Mouse (Mus musculus) midbrain, embryonic 15.5 days (tissue): ENCODE measurements around the gene Pkd1. TPM values are rescaled to one million over a fixed set of nuclear protein-coding genes. Genes with fewer than 3 reads are reported as not detected.

Source experiments
- ATAC-seq: fragments of 200-750 bp; cut with Nextera tagmentation; replicated peaks from 2 replicates; pipeline ENCODE4 v1.8.0; 2017; ENCODE audit warnings: moderate TSS enrichment
- H3K27ac ChIP-seq: fragments of 300-500 bp; sonication (generic); 2 replicates; pipeline ENCODE4 v1.5.1; 2015; ENCODE audit warnings: mild to moderate bottlenecking, inconsistent platforms
- H3K27me3 ChIP-seq: fragments of 300-500 bp; sonication (generic); replicated peaks from 2 replicates; pipeline ENCODE4 v1.6.1; 2015; ENCODE audit warnings: inconsistent platforms
- H3K36me3 ChIP-seq: fragments of 300-500 bp; sonication (generic); replicated peaks from 2 replicates; pipeline ENCODE4 v1.6.1; 2015; ENCODE audit warnings: inconsistent platforms
- H3K4me1 ChIP-seq: fragments of 300-500 bp; sonication (generic); 2 replicates; pipeline ENCODE4 v1.6.1; 2015; ENCODE audit warnings: inconsistent platforms
- H3K4me2 ChIP-seq: fragments of 300-500 bp; sonication (generic); 2 replicates; pipeline ENCODE4 v1.6.1; 2015; ENCODE audit warnings: inconsistent platforms, mild to moderate bottlenecking, moderate library complexity
- H3K4me3 ChIP-seq: fragments of 300-500 bp; sonication (generic); 2 replicates; pipeline ENCODE4 v1.5.1; 2015; ENCODE audit warnings: mild to moderate bottlenecking, inconsistent platforms
- H3K9ac ChIP-seq: fragments of 300-500 bp; sonication (generic); 2 replicates; pipeline ENCODE4 v1.6.1; 2015; ENCODE audit warnings: mild to moderate bottlenecking, inconsistent platforms
- H3K9me3 ChIP-seq: fragments of 300-500 bp; sonication (generic); 2 replicates; pipeline ENCODE4 v1.6.1; 2016; ENCODE audit warnings: inconsistent platforms
- WGBS: fragments of 180-500 bp; shearing (Covaris S2); methylation state at CpG from one replicate; pipeline ENCODE4 v1.1.7; 2015; ENCODE audit warnings: mixed read lengths; 5-methylcytosine and 5-hydroxymethylcytosine counted together
- polyA plus RNA-seq: library from polyadenylated mRNA; unstranded; fragments of >200 nt; fragmentation: Nextera tagmentation; extraction: Ambion mirVana; gene quantifications from 2 replicates; pipeline ENCODE4 v1.2.1, GENCODE M21; 2015

The Pkd1 gene
- polyA plus RNA-seq, 1 experiment from 2014 or later: 29.0 TPM

- Histone ChIP-seq H3K9ac (no peak overlapping the region), H3K4me3 (no peak overlapping the region), H3K4me2 (no peak overlapping the region), H3K36me3 (peaks cover 82% of the 10 kb centered on the region), H3K27ac (no peak overlapping the region), H3K4me1 (no peaks in the 10 kb centered on the region), H3K9me3 (no peaks in the 10 kb centered on the region), H3K27me3 (no peaks in the 10 kb centered on the region)
- ATAC-seq: no peak
- WGBS: 88% methylated on average over 19 of the region's 19 CpGs
Observed at GRCm38 (mm10) chr17:24596471-24597183, 47.0 kb downstream of the Pkd1 start.

- no peak overlapping the region for H3K27ac ChIP-seq
- H3K4me1 ChIP-seq: no peaks in the 10 kb centered on the region
- 87% methylated on average over 3 of the region's 3 CpGs for WGBS
- no peak overlapping the region for H3K4me3 ChIP-seq
- no peak overlapping the region for H3K4me2 ChIP-seq
- no peak for ATAC-seq
- H3K9me3 ChIP-seq: no peaks in the 10 kb centered on the region
- peaks cover 78% of the 10 kb centered on the region for H3K36me3 ChIP-seq
- no peak overlapping the region for H3K9ac ChIP-seq
- no peaks in the 10 kb centered on the region for H3K27me3 ChIP-seq
Observed at GRCm38 (mm10) chr17:24597989-24598388, 48.4 kb downstream of the Pkd1 start.

GRCm38 (mm10) chr17:24600502-24600901, 50.9 kb downstream of the Pkd1 start:
- no peak overlapping the region for H3K9ac ChIP-seq
- no peaks in the 10 kb centered on the region for H3K27me3 ChIP-seq
- H3K27ac ChIP-seq: no peak overlapping the region
- WGBS: 90% methylated on average over 4 of the region's 4 CpGs
- H3K9me3 ChIP-seq: no peaks in the 10 kb centered on the region
- no peak overlapping the region for H3K4me3 ChIP-seq
- H3K4me2 ChIP-seq: no peak overlapping the region
- no peaks in the 10 kb centered on the region for H3K4me1 ChIP-seq
- no peak for ATAC-seq
- H3K36me3 ChIP-seq: peaks cover 71% of the 10 kb centered on the region

GRCm38 (mm10) chr17:24603961-24604360, 54.3 kb downstream of the Pkd1 start:
- H3K27ac ChIP-seq: no peak overlapping the region
- no peak for ATAC-seq
- no peak overlapping the region for H3K4me3 ChIP-seq
- WGBS: 93% methylated on average over 8 of the region's 8 CpGs
- no peaks in the 10 kb centered on the region for H3K4me1 ChIP-seq
- peaks cover 80% of the 10 kb centered on the region for H3K36me3 ChIP-seq
- H3K9me3 ChIP-seq: no peaks in the 10 kb centered on the region
- no peak overlapping the region for H3K9ac ChIP-seq
- no peaks in the 10 kb centered on the region for H3K27me3 ChIP-seq
- H3K4me2 ChIP-seq: no peak overlapping the region

GRCm38 (mm10) chr17:24604557-24604956, 54.9 kb downstream of the Pkd1 start:
- Histone ChIP-seq H3K9me3 (no peaks in the 10 kb centered on the region), H3K36me3 (peaks cover 76% of the 10 kb centered on the region), H3K4me2 (no peak overlapping the region), H3K27ac (no peak overlapping the region), H3K9ac (no peak overlapping the region), H3K4me1 (no peaks in the 10 kb centered on the region), H3K4me3 (no peak overlapping the region), H3K27me3 (no peaks in the 10 kb centered on the region)
- ATAC-seq: no peak
- 95% methylated on average over 3 of the region's 3 CpGs for WGBS

- Histone ChIP-seq H3K27me3 (no peaks in the 10 kb centered on the region), H3K36me3 (peaks cover 63% of the 10 kb centered on the region), H3K4me3 (no peak overlapping the region), H3K4me1 (no peaks in the 10 kb centered on the region), H3K9ac (no peak overlapping the region), H3K9me3 (no peaks in the 10 kb centered on the region), H3K4me2 (no peak overlapping the region), H3K27ac (no peak overlapping the region)
- ATAC-seq: no peak
- 91% methylated on average over 4 of the region's 4 CpGs for WGBS
Observed at GRCm38 (mm10) chr17:24608370-24608769, 58.7 kb downstream of the Pkd1 start.

- 97% methylated on average over 8 of the region's 8 CpGs for WGBS
- H3K9ac ChIP-seq: no peak overlapping the region
- H3K4me2 ChIP-seq: no peak overlapping the region
- no peaks in the 10 kb centered on the region for H3K4me1 ChIP-seq
- H3K27ac ChIP-seq: no peak overlapping the region
- no peaks in the 10 kb centered on the region for H3K9me3 ChIP-seq
- no peak overlapping the region for H3K4me3 ChIP-seq
- no peaks in the 10 kb centered on the region for H3K27me3 ChIP-seq
- ATAC-seq: no peak
- peaks cover 67% of the 10 kb centered on the region for H3K36me3 ChIP-seq
Observed at GRCm38 (mm10) chr17:24608874-24609273, 59.2 kb downstream of the Pkd1 start.

GRCm38 (mm10) chr17:24610711-24611110, 61.1 kb downstream of the Pkd1 start:
- WGBS: 92% methylated on average over 2 of the region's 2 CpGs
- H3K27ac ChIP-seq: no peak overlapping the region
- no peak for ATAC-seq

GRCm38 (mm10) chr17:24617561-24618194, 68.0 kb downstream of the Pkd1 start:
- no peaks in the 10 kb centered on the region for H3K9me3 ChIP-seq
- ATAC-seq: no peak
- H3K4me1 ChIP-seq: no peaks in the 10 kb centered on the region
- no peak overlapping the region for H3K9ac ChIP-seq
- no peaks in the 10 kb centered on the region for H3K27me3 ChIP-seq
- WGBS: 87% methylated on average over 14 of the region's 14 CpGs
- no peak overlapping the region for H3K4me3 ChIP-seq
- no peak overlapping the region for H3K4me2 ChIP-seq
- H3K36me3 ChIP-seq: peaks cover 89% of the 10 kb centered on the region
- no peak overlapping the region for H3K27ac ChIP-seq

More at GRCm38 (mm10) chr17:24610711-24611110, 61.1 kb downstream of the Pkd1 start:
- H3K4me1 ChIP-seq: no peaks in the 10 kb centered on the region
- H3K9me3 ChIP-seq: no peaks in the 10 kb centered on the region
- peaks cover 67% of the 10 kb centered on the region for H3K36me3 ChIP-seq
- H3K4me2 ChIP-seq: no peak overlapping the region
- H3K27me3 ChIP-seq: no peaks in the 10 kb centered on the region
- H3K9ac ChIP-seq: no peak overlapping the region
- no peak overlapping the region for H3K4me3 ChIP-seq

- WGBS: 94% methylated on average over 8 of the region's 8 CpGs
- Histone ChIP-seq H3K27ac (no peak overlapping the region), H3K9ac (no peak overlapping the region), H3K4me2 (no peak overlapping the region), H3K36me3 (peaks cover 77% of the 10 kb centered on the region), H3K27me3 (no peaks in the 10 kb centered on the region), H3K4me1 (no peaks in the 10 kb centered on the region), H3K4me3 (no peak overlapping the region), H3K9me3 (no peaks in the 10 kb centered on the region)
- ATAC-seq: no peak
Observed at GRCm38 (mm10) chr17:24625472-24625871, 75.8 kb downstream of the Pkd1 start.

- no peaks in the 10 kb centered on the region for H3K9me3 ChIP-seq
- no peak overlapping the region for H3K27ac ChIP-seq
- no peak overlapping the region for H3K4me3 ChIP-seq
- H3K36me3 ChIP-seq: peaks cover 53% of the 10 kb centered on the region
- no peak for ATAC-seq
- H3K9ac ChIP-seq: no peak overlapping the region
- no peak overlapping the region for H3K4me2 ChIP-seq
- no peaks in the 10 kb centered on the region for H3K27me3 ChIP-seq
- peaks cover 14% of the 10 kb centered on the region for H3K4me1 ChIP-seq
- 52% methylated on average over 5 of the region's 5 CpGs for WGBS
Observed at GRCm38 (mm10) chr17:24628646-24629045, 79.0 kb downstream of the Pkd1 start.

- WGBS: 89% methylated on average over 14 of the region's 14 CpGs
- H3K36me3 ChIP-seq: peaks cover 41% of the 10 kb centered on the region
- no peak for ATAC-seq
Observed at GRCm38 (mm10) chr17:24630072-24630471, 80.4 kb downstream of the Pkd1 start.

More at GRCm38 (mm10) chr17:24630072-24630471, 80.4 kb downstream of the Pkd1 start:
- Histone ChIP-seq H3K9ac (no peak overlapping the region), H3K4me1 (peaks cover 14% of the 10 kb centered on the region), H3K27ac (no peak overlapping the region), H3K4me2 (no peak overlapping the region), H3K27me3 (no peaks in the 10 kb centered on the region), H3K4me3 (no peak overlapping the region), H3K9me3 (no peaks in the 10 kb centered on the region)
